Mouse (Mus musculus) cortical plate, adult 2 months (tissue): ENCODE results near the gene Phyhipl.

Experiments
- CTCF ChIP-seq: fragments of 200-500 bp; IDR thresholded peaks from 2 replicates; pipeline ENCODE4 v1.5.1; 2011; ENCODE audit warnings: mild to moderate bottlenecking, control low read depth, low read length; ENCODE audit not compliant: insufficient read depth; ENCODE audit errors: extremely low read depth
- POLR2A ChIP-seq: fragments of 200-500 bp; IDR thresholded peaks from 2 replicates; pipeline ENCODE4 v1.6.1; 2011; ENCODE audit warnings: mild to moderate bottlenecking, low read length, control low read depth; ENCODE audit not compliant: insufficient read depth; ENCODE audit errors: extremely low read depth

DNA sequence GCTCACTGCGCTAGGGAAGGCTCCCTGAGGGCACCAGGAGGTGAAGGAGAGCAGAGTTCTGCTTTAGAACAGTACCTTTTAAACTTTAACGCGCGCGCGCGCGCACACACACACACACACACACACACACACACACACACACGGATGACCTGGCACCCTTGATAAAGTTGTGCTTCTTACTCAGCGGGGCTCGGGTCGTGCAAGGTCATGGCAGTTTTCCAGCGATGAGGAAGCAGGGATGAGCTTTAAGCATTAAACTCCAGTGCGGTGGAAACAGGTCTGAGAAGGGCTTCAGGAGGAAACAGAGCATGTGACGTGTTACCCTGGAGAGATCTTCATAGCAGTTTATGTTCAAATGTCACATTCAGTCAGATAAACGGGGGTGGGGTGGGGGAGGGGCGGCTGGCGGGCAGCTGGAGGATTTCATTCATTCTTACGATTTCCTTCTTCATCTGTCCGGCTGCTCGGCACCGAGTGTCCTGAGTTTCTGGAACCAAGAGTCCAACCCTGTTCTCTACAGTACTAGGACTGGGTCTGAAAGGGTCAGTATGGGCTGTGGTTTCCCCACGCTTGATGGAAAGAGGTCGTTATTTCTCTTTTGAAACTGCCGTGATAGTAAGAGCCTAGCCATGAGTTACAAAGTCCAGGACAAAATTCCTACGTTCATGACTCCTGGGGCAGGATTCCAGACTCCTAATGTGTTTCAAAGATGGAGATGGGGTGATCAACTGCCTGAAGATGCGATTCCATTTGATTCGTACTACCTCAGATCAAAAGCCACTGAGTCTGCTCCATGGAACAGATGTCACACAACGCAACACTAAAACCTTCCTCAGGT, 41.2 kb upstream of the Phyhipl start:
- TF ChIP-seq POLR2A: no peak
- TF ChIP-seq CTCF: no peak
